Mouse (Mus musculus): ENCODE results near the gene Scnn1g.

The Scnn1g gene

DNA sequence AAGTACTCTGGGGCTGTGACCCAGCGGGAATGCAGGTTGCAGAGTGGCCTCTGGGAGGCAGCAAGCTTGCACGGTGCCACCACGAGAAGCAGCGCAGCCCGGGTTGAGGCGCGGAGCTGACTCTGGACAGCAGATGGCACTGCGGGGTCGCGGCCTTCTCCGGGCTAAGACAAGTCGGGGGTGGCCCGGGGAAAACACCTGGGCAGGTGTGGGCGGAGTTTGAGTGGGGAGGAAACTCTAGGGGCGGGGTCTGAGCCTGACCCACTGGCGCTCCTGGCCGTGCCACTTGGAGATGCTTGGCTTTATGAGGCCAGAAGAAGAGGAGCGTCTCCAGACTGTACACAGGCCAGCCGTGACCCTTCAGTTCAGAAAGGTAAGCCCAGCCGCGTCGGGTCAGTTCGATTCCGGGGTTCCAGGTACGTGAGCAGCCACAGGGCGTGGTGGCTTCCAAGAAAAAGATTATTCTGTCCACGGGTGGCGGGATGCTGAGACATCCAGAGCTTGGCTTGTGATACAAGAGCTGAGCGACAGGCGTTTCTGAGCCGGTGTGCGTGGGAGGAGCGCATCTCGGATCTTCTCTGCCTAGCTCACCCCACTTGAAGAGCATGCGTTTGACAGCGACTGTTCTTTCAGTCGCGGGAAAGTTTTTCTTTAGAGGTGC is at the start of gene Scnn1g:
Gene Scnn1g (plus strand): TSS at position 309 of the 661 bp plus-strand sequence.
- DNase-seq: peak; percentile 85

- no peak for DNase-seq
These were observed 48.9 kb upstream of the Scnn1g start for GRCm38 (mm10) chr7:121685140-121685984.

GRCm38 (mm10) chr7:121689338-121689737 is 44.9 kb upstream of the Scnn1g start:
- no peak for DNase-seq

DNA sequence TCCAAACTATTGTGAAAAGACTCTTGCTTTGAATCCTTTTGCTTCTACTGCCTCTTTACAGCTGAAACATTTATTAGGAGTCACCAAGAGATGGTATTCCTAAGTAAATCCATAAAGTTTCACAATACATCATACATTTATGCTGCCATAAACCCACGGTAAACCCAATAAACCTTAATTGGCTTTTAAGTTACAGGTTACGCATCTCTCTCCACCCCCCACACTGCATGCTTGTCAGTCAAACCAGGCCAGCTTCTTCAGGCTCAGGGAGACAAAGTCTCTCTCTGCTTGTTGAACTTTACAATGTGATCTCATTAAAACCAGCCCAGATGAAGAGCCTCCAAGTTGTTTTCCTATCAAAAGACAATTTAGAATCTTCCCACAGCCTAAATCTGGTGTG is 42.5 kb upstream of the Scnn1g start:
- no peak for DNase-seq

- no peak for DNase-seq
These were observed 37.1 kb upstream of the Scnn1g start for GRCm38 (mm10) chr7:121697170-121697569.

GRCm38 (mm10) chr7:121697574-121697973 is 36.7 kb upstream of the Scnn1g start:
- DNase-seq: no peak

DNA sequence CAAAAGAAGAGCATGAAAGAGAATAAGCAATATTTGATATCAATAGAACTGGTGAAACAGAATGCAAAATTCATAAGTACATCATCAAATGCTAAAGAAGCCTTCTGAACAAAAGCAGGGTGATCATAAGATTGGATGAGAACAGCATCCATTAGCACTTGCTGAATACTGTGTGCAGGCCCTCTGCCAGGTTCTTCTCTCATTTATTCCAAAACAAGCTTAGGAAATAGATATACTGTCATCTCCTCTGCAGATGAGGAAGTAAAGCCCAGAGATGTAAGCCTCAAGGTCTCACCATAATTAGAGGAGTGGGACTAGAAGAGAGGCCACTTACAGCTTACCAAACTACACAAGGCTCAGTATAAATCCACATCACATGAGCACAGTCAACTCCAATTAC is 35.1 kb upstream of the Scnn1g start:
- DNase-seq: no peak

DNA sequence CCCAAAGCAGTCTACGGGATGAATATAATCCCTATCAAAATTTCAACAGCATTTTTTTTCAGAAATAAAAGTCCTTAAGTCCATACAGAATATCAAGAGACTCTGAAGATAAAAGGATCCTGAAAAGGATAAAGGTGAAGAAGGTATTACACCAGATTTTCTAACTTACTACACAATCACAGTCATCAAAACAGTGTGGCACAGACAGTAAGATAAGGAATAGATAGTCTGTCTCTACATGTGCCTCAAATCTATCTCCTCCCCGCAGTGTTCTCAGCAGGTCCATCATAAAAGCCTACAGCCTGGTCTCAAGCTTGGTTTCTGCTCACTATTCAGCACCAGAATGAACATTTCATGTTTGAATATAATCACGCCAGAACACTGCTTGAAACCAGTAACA is 33.8 kb upstream of the Scnn1g start:
- no peak for DNase-seq

DNA sequence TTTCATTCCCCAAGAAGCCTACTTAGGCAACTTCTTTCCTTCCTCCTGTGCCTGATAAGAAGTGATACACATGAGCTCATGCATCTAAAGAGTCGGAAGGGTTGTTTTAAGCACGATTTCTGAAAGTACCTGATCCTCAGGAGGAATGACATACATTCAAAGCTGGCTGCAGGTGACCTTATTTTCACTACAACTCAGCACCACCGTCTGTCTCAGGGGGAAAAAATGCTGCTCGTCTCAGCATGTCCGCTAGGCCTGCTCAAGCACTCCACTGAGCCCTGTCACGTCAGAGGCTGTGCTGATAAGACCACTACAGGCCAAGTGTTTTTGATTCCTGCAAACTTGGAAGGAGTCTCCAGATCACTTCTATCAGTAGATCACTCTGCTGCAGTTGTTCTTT is 32.3 kb upstream of the Scnn1g start:
- DNase-seq: no peak

GRCm38 (mm10) chr7:121705051-121705450 is 29.2 kb upstream of the Scnn1g start:
- no peak for DNase-seq

- DNase-seq: peak; percentile 56
These were observed 27.7 kb upstream of the Scnn1g start for GRCm38 (mm10) chr7:121706411-121707072.

- peak; percentile 95 for DNase-seq
These were observed 27.1 kb upstream of the Scnn1g start, which contains the start of gene Usp31 for GRCm38 (mm10) chr7:121707073-121707667. Usp31 (minus strand) TSS chr7:121707253.

GRCm38 (mm10) chr7:121711171-121711570 is 23.1 kb upstream of the Scnn1g start:
- no peak for DNase-seq

GRCm38 (mm10) chr7:121717031-121717430 is 17.2 kb upstream of the Scnn1g start:
- DNase-seq: no peak

GRCm38 (mm10) chr7:121730225-121730624 is 4.1 kb upstream of the Scnn1g start:
- no peak for DNase-seq

DNA sequence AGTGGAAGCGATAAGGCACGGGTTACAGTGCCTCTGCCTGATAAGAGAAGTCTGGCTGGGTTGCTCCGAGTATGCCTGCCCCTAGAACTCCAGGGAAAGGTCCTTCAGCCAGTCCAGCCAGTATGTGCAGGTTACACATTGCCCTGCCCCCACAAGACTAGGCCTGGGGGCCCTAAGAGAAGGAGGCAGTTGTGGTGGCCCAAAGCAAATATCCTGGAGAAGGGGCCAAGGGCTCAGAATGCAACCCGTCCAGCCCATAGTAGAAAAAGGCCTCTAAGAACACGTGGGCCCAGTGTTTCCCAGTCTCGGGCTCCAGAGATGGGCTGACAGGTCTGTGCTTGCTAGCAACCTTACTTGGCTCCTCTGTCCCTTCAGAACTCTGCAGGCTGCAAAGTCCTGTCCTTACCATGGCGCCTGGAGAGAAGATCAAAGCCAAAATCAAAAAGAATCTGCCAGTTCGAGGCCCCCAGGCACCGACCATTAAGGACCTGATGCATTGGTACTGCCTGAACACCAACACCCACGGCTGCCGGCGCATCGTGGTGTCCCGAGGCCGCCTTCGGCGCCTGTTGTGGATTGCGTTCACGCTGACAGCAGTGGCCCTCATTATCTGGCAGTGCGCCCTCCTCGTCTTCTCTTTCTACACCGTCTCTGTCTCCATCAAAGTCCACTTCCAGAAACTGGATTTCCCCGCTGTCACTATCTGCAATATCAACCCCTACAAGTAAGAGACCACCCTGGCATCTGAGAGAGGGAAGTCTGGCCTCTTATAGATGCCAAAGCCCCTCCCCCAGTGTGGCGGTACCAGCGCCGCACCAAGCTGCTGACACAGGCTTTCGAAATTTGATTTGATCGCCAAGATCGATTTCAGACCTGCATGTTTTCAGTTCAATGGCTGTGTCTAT is 3.5 kb downstream of the Scnn1g start:
- no peak for DNase-seq

- DNase-seq: no peak
These were observed 16.0 kb downstream of the Scnn1g start for GRCm38 (mm10) chr7:121750244-121750643.

- no peak for DNase-seq
These were observed 20.5 kb downstream of the Scnn1g start for GRCm38 (mm10) chr7:121754748-121755147.

DNA sequence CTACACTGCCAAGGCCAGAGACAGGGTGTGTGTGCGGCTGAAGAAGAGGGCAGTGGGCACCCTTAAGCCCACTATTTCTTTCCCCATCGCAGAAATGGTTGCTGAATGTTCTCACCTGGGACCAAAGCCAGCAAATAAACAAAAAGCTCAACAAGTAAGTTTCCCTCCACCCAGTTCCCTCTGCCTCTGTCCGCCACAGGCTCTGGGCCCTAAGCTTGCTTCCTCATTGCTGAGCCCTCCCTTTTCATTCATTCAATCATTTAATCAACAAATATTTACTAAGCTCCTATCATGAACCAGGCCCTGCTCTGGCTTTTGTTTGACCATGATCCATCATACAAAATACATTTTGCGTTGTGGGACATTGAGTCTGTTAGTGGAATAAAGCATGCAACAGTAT is 29.0 kb downstream of the Scnn1g start:
- no peak for DNase-seq

- DNase-seq: no peak
These were observed 33.6 kb downstream of the Scnn1g start for GRCm38 (mm10) chr7:121767900-121768299.

- DNase-seq: no peak
These were observed 34.7 kb downstream of the Scnn1g start for GRCm38 (mm10) chr7:121768983-121769382.

GRCm38 (mm10) chr7:121778553-121778952 is 44.3 kb downstream of the Scnn1g start:
- DNase-seq: no peak

Measured in right cerebral cortex, postnatal 25 days (tissue).